Mouse (Mus musculus) cerebellum, adult 2 months (tissue): Measurements from ENCODE around the gene Ccna2.

ENCODE experiments used
- CTCF ChIP-seq: fragments of 200-500 bp; IDR thresholded peaks from 2 replicates; pipeline ENCODE4 v1.5.1; 2011; ENCODE audit warnings: low read depth, mild to moderate bottlenecking, control low read depth, low read length, moderate library complexity, borderline replicate concordance; ENCODE audit not compliant: insufficient read depth
- POLR2A ChIP-seq: fragments of 200-500 bp; IDR thresholded peaks from 2 replicates; pipeline ENCODE4 v1.6.1; 2011; ENCODE audit warnings: low read length, control low read depth, borderline replicate concordance; ENCODE audit not compliant: insufficient read depth

DNA sequence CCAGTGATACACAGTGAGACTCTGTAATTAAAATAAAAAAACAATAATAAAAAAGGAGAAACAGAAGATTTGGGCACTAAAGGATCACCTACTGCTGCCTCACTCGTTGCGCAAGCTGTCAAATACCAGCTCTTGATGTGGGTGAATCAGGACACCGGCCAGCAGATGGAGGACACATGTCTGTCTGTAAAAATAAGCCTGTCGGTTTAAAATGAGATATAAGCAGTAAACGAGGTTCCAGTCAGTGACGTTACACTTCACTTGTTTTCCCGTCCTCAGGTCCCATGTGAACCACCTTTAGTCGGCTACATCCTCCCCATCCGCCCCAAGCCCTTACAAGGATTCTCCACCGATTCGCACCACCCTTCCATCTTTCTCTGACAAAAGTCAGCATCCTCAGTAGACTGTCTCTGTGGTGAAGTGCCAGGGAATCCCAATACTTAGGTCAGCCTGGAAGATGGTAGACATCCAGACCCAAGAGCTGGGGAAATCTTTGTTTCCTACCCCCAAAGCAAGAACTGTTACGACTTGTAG lies 20.0 kb downstream of the Ccna2 start:
- TF ChIP-seq POLR2A (no peak), CTCF (no peak)
